Mouse (Mus musculus) cerebellum, adult 2 months (tissue): Measurements from ENCODE around the gene Sh3d19. TPM values are rescaled to one million over a fixed set of nuclear protein-coding genes. Genes with fewer than 3 reads are reported as not detected.
A peak's percentile ranks its signal among the peaks of the same experiment; 100 is the strongest.

Source experiments
- DNase-seq, 2 experiments: peaks; one replicate each; pipeline ENCODE4 v3.0.0; 2021
- H3K27ac ChIP-seq: fragments of 200-500 bp; 2 replicates; pipeline ENCODE4 v1.5.1; 2012; ENCODE audit warnings: low read length, control low read depth, inconsistent platforms; ENCODE audit not compliant: insufficient read depth
- H3K27me3 ChIP-seq: fragments of 200-500 bp; 2 replicates; pipeline ENCODE4 v1.6.1; 2012; ENCODE audit warnings: inconsistent platforms, mild to moderate bottlenecking, low read length, moderate library complexity; ENCODE audit not compliant: control insufficient read depth, insufficient read depth
- H3K4me1 ChIP-seq: fragments of 200-500 bp; 2 replicates; pipeline ENCODE4 v1.6.1; 2011; ENCODE audit warnings: low read length; ENCODE audit not compliant: control insufficient read depth, insufficient read depth
- H3K4me3 ChIP-seq: fragments of 200-500 bp; replicated peaks from 2 replicates; pipeline ENCODE3; 2011; ENCODE audit warnings: mild to moderate bottlenecking, low read depth, low read length, control low read depth; ENCODE audit not compliant: insufficient read depth
- CTCF ChIP-seq: fragments of 200-500 bp; IDR thresholded peaks from 2 replicates; pipeline ENCODE4 v1.5.1; 2011; ENCODE audit warnings: low read depth, mild to moderate bottlenecking, control low read depth, low read length, moderate library complexity, borderline replicate concordance; ENCODE audit not compliant: insufficient read depth
- POLR2A ChIP-seq: fragments of 200-500 bp; IDR thresholded peaks from 2 replicates; pipeline ENCODE4 v1.6.1; 2011; ENCODE audit warnings: low read length, control low read depth, borderline replicate concordance; ENCODE audit not compliant: insufficient read depth
- WGBS: fragments of 180-500 bp; shearing (Covaris S2); methylation state at CpG from one replicate; pipeline ENCODE4 v1.1.7; 2018; 5-methylcytosine and 5-hydroxymethylcytosine counted together
- polyA plus RNA-seq: library from polyadenylated mRNA; depleted of rRNA; stranded (reverse); fragments of >200 nt; gene quantifications from 2 replicates; pipeline ENCODE4 v1.2.3, GENCODE M21; 2012

The Sh3d19 gene
- polyA plus RNA-seq, 1 experiment, result 14.5 TPM

- no peak overlapping the region for H3K4me3 ChIP-seq
- H3K27ac ChIP-seq, result no peak overlapping the region
- no peaks in the 10 kb centered on the region for H3K27me3 ChIP-seq
- no peaks in the 10 kb centered on the region for H3K4me1 ChIP-seq
- TF ChIP-seq CTCF, result no peak
- no peak for TF ChIP-seq POLR2A
- no peak for DNase-seq
- 86% methylated on average over 5 of the region's 5 CpGs for WGBS
Measured at GRCm38 (mm10) chr3:86072889-86073288, 102.0 kb downstream of the Sh3d19 start.

- 97% methylated on average over 5 of the region's 5 CpGs for WGBS
- peak; percentile 24; the same call in 1 of the 2 replicates for TF ChIP-seq CTCF
- TF ChIP-seq POLR2A, result no peak
- H3K27me3 ChIP-seq, result no peaks in the 10 kb centered on the region
Measured at GRCm38 (mm10) chr3:86075593-86075992, 104.7 kb downstream of the Sh3d19 start.

GRCm38 (mm10) chr3:86076511-86077283 is 105.8 kb downstream of the Sh3d19 start:
- no peak overlapping the region for H3K27ac ChIP-seq
- no peak for DNase-seq
- WGBS, result 84% methylated on average over 14 of the region's 14 CpGs
- no peak overlapping the region for H3K4me3 ChIP-seq
- TF ChIP-seq CTCF (no peak), POLR2A (no peak)
- no peaks in the 10 kb centered on the region for H3K27me3 ChIP-seq
- no peaks in the 10 kb centered on the region for H3K4me1 ChIP-seq

More at GRCm38 (mm10) chr3:86075593-86075992, 104.7 kb downstream of the Sh3d19 start:
- no peak for DNase-seq
- Histone ChIP-seq H3K4me3 (no peak overlapping the region), H3K27ac (no peak overlapping the region), H3K4me1 (no peaks in the 10 kb centered on the region)

GRCm38 (mm10) chr3:86083051-86083450 is 112.1 kb downstream of the Sh3d19 start:
- Histone ChIP-seq H3K27me3 (no peaks in the 10 kb centered on the region), H3K4me1 (no peaks in the 10 kb centered on the region), H3K27ac (no peak overlapping the region), H3K4me3 (no peak overlapping the region)
- DNase-seq, result no peak
- TF ChIP-seq CTCF (no peak), POLR2A (no peak)
- WGBS, result 95% methylated on average over 8 of the region's 8 CpGs

GRCm38 (mm10) chr3:86085001-86085400 is 114.1 kb downstream of the Sh3d19 start:
- no peak for DNase-seq
- 90% methylated on average over 19 of the region's 19 CpGs for WGBS
- H3K4me1 ChIP-seq, result no peaks in the 10 kb centered on the region
- no peak overlapping the region for H3K4me3 ChIP-seq
- H3K27ac ChIP-seq, result no peak overlapping the region
- no peaks in the 10 kb centered on the region for H3K27me3 ChIP-seq
- TF ChIP-seq POLR2A, result no peak

GRCm38 (mm10) chr3:86087872-86088271 is 117.0 kb downstream of the Sh3d19 start:
- WGBS, result 57% methylated on average over 3 of the region's 3 CpGs
- DNase-seq, result no peak
- Histone ChIP-seq H3K27me3 (no peaks in the 10 kb centered on the region), H3K4me3 (no peak overlapping the region), H3K4me1 (no peaks in the 10 kb centered on the region), H3K27ac (no peak overlapping the region)
- TF ChIP-seq CTCF (no peak), POLR2A (no peak)

GRCm38 (mm10) chr3:86093213-86093845 is 122.4 kb downstream of the Sh3d19 start:
- DNase-seq, result no peak
- 29% methylated on average over 6 of the region's 6 CpGs for WGBS
- no peak overlapping the region for H3K4me3 ChIP-seq
- no peaks in the 10 kb centered on the region for H3K4me1 ChIP-seq
- no peak overlapping the region for H3K27ac ChIP-seq
- no peak for TF ChIP-seq CTCF
- TF ChIP-seq POLR2A, result no peak
- H3K27me3 ChIP-seq, result no peaks in the 10 kb centered on the region

GRCm38 (mm10) chr3:86093907-86094306 is 123.0 kb downstream of the Sh3d19 start:
- Histone ChIP-seq H3K27me3 (no peaks in the 10 kb centered on the region), H3K4me3 (no peak overlapping the region), H3K27ac (no peak overlapping the region), H3K4me1 (no peaks in the 10 kb centered on the region)
- DNase-seq, result no peak
- WGBS, result 79% methylated on average over 5 of the region's 5 CpGs
- TF ChIP-seq CTCF, result no peak
- no peak for TF ChIP-seq POLR2A
